Mouse (Mus musculus) stomach, postnatal 0 days (tissue): ENCODE data around the gene Prcp.

Experiments
- CTCF ChIP-seq: IDR thresholded peaks from 2 replicates; pipeline ENCODE4 v1.5.1; 2016; ENCODE audit warnings: antibody characterized with exemption, low read depth, mild to moderate bottlenecking, moderate library complexity
- EP300 ChIP-seq: optimal IDR thresholded peaks from 2 replicates; pipeline ENCODE3; 2016; ENCODE audit warnings: antibody characterized with exemption

DNA sequence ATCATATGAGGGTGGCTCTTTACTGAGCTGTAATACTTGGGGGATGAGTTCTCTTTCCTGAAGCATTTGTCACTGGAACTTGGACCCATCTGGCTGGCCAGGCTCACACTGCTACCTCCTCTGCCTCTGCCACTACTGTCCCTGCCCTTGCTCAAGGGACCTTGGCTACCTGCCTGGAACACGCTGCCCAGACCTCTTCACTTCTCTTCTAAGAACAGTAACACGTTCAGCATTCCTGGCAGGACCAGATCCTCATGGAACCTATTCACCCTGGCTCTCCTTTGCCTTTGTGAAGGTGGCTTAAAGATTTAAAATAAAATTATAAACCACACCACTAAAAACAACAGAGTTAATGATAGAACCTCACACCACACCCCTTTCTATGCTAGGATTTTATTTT lies 107.6 kb downstream of the Prcp start:
- no peak for TF ChIP-seq CTCF
- no peak for TF ChIP-seq EP300
